Mouse (Mus musculus): ENCODE data around the gene Irs1.

The Irs1 gene

DNA sequence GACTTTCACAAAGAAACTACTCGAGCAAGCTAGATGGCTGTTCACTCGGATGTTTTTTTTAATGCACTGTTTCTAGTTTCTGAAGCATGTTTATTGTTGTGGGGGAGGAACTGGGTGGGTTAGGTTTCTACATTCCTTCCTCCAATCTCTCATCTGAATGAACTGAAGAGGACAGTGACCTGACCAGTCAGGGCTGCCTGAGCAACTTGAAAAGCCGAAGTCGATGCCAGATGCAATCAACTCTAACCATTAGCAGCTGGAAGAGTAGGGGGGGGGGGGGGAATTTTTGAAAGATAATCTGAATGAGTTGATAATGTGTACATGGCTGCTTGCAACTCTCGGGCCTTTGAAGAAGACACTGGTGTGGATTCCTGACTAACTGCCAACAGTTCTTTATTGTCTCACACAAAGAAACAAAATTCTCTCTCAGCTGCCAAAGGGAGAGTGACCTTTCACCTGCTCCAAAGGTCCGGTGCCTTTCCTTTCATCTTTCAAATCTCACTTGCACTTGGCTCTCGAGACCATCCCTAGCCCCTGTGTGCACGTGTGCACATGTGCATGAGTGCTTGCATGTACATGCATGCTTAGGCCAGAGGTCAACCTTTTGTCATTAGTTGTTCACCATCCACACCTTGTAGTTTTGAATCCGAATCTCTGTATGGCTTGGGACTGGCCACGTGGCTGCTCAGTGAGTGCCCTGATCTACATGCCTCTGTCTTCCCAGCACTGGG is 43.8 kb downstream of the Irs1 start:
- DNase-seq = no peak

DNA sequence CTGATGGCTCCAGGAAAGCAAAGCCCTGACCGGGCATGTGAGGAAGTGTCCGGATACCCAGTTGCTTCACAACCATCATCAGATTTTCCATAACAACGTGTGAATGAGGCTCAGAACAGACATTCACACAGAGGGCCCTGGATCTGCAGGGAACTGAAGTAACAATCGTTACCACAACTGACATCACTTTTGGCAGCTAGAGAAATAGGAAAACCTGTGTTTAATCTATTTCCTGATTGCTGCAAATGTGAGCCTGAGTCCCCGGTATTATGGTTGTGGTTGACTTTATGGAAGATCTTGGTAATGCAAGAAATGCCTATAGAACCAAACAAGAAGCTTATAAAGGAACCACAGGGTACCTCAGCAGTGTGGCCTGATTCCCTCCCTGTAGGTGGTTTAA is 46.2 kb downstream of the Irs1 start:
- DNase-seq = no peak

DNA sequence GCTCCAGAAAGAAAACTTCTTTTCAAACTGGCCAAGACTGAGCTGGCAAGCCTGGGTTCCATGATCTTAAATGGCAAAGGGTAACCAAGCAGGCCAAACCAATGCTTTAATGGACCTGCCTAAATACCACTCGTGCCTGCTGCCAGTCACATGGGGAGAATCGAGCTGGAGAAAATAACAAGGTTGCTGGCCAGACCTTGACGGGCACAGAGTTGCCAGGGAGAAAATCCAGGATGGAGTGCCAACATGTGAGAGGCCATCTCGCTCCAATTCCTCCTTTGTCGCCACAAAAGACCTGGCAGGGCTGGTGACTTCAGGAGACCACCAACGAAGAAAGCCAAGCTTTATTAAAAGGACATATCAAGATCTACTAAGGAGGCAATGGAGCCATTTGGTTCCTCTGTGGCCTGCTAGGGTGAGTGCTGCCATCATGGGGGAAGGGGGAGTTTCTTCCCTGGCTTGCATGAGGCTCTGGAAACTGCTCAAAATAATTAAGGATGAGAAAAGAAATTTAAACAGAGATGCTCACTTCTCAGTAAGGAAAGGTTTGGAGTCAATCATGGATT is 47.9 kb downstream of the Irs1 start:
- peak; percentile 59 to 68 for DNase-seq

DNA sequence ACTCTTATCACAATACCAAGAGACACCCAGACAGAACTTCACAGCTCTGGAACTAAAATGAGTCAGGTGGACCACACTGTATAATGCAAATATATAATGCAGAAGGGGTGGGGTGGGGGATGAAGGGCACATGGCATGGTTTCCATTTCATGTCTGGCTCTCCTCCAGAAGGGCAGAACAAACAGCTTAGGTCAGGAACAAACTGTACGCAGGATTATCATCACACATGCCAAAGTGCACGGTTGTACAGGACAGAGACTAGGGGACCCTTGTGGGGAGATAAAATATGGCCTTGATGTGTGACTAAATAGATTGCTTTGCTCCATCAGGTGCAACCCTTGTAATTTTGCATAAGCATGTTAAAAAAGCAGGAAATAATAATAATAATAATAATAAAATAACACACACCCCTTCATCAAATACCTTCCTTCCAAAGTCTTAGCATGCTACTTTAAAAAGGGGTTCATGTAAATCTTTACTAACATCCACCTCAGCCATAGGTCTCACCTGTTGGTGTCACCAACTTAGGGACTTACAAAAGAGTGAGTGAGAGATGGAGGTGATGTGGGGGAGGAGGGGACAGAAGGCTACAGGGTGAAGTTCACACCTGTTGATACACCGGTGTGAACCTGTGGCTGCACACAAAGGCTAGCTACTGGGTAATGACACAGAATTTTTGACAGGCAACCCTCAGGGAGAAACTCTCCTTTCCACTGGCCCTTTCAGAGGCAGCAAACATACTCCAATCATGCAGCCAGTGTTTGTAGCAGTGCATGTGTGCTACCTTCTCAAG is 51.6 kb downstream of the Irs1 start:
- no peak for DNase-seq

DNA sequence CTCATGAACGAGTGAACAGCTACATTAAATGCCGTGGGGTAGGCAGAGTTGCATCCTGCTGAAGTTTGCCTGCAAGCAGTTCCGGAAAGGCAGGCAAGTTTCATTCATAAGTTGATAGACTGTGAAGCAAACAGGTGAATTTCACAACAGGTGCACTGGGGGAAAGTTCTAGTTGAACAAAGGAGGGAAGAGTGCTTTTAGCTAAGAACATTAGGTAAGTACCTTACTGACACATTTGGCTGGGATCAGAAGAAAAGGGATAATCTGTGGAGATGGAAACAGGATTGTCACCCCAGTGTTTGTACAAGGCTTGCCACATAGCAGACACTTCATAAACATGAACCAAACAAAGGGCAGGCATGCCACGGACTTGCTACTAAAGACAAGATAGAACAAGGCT is 53.0 kb downstream of the Irs1 start:
- DNase-seq = no peak

DNA sequence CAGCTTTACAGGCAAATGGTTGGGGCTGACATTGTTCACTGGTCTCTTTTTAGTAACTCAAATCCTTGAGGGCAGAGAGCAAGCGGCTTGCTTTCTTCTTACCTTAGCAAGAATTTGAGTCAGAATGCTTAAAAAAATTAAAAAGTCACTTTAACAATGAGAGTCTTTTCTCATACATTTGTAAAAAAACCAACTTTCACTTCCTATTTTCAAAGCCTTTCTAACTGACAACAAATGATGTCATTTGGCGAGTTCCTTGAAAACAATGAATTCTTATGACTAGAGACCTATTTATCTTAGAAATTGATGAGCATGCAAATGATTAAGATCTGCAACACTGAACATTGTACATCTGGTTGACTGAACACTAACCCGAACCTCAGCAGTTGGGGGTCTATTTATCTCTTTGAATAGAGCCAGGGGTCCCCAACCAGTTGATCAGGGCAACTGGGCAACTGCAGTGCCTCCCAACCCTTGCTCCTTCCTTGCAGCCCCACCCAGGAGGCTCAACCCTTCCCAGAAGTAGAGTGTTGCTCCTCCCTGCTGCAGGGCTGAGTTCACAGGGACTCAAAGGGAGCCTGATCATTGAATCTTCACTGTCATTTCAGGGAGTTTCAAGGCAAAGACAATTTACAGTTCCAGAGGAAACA is 55.6 kb downstream of the Irs1 start:
- DNase-seq = no peak

DNA sequence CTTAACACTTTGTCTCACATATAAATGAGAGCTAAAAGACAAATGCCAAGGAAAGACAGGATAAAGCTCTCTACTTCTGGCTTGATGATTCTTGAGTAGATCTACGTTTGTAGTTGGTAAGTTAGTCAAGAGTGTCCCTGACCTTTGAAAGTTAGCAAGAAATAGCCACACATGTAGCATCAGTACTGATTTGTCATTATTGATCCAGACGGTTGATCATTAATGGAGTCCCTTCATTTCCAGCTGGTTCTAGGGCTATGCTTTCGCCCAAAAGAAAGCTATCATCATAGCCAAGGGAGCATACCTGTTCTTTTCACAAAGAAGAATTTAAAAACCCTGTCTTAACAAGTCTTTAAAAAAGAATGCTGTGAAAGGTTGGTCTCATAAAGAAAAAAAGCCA is 56.6 kb downstream of the Irs1 start:
- DNase-seq = no peak

DNA sequence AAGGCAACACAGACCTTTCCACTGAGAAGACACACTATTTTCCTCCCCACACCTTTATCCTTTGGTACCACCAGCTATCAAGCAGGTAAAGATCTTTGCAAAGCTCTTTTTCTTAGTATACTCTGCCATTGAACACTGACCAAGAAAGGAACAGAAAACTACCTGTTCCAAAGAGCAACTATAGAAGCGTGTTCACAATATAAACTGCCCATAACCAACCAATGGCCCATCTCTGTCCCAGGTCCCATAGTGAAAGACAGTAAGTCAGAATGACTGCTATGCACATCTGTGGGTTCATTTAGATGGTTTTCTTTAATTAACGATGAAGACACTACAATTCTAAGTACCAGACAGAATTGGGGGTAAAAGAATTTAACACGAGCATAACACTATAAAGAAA is 58.4 kb downstream of the Irs1 start, which contains the start of gene Gm9747:
TSS of gene Gm9747 (plus strand) at position 301 of the 400 bp plus-strand sequence.
- DNase-seq = no peak

DNA sequence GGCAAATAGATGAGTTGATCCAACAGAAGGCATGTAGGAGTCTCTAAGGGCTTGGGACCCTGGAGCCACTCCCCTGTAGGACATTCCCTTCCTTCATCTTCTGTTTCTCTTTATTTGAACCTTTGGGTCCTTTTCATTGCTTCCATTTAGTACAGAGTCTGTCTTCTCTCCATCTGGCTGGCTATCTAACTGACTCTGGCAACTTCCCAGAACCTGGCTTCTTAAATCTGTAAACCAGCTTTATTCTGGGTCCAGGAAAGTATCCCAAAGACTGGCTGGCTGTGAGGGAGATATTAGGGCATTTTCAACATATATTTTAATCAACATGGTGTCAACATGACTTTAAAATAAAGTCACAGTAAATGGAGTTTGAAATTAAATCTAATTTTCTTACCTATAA is 62.4 kb downstream of the Irs1 start:
- DNase-seq = peak; percentile 35

DNA sequence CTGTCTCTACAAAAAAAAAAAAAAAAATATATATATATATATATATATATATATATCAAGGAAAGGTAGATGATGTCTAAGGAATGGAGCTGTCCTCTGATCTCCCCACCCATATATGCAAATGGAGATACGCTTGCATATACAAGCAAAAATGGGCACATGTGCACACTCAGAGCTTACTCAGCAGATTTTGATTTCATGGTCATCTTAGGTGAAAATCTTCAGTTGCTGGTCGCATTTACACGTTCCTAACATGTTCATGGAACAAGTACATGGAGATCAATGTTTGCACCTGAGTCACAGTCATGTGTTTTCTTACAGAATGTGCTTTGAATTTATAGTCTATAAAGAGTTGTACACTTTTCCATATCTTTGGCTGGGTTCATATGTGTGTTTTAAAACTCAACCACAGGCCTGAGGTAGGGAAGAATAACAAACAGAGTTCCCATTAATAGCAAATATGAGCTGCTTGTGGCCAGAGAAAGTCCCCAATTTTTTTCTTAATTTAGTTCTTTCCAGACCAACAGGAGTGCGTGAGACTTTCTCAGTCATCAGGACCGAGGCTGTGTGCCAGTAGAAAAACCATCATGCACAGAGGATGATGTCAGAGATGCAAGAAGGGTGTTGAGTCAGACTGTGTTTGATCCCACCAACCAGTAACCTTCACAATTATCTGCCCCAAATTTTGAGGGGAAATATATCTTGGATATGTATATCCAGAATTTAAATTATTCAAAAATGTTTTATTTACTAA is 68.0 kb downstream of the Irs1 start:
- DNase-seq = no peak

DNA sequence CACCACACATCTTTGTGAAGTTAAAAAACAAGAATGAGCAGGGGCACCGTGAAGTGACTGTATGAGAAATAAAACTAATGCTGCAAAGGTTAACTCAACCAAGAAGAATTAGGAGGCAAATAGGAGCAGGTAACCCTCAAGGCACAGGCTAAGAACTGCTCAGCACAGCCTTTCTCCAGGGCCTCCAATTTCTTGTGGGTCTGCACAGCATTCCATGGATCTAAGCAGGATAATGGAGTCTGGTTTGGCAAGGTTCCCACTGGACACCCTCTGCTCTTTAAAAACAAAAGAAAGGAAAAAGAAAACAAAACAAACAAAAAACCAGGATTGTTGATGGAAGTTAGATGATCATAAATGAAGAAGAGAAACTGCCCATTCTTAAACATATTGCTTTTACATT is 69.8 kb downstream of the Irs1 start:
- DNase-seq = no peak

DNA sequence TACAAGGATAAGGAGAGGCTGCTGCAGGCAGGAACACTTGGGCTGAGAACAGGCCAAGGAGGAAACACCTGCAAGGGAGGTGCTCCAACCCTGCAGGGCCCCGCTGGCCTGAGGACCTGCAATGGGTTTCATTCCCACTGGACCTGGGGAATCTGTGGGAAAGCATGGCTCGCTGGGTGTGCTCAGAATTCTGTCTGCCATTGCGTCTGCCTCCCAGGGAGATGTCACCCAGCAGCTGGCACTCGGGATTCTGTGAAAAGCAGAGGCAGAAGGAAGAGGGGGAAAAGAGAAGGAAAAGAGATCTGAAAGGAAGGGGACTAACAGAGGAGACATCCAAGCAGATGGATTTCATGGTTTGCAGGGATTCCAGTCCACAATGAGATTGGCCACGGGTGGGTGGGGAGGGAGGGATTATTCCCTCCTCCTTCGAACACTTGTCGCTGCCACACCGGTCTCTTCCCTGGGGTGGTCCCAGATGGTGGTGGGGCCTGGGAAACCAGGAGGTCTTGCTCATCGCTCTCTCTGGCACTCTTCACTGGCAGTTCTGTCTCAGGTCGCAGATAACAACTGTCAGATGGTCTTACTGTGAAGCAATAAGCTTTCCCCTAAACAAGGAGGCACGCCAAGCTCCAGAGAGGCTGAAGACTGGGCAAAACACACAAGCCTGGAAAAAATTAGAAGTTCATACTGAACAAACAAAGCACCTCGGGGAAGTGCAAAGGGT is 70.4 kb downstream of the Irs1 start:
- DNase-seq = no peak

DNA sequence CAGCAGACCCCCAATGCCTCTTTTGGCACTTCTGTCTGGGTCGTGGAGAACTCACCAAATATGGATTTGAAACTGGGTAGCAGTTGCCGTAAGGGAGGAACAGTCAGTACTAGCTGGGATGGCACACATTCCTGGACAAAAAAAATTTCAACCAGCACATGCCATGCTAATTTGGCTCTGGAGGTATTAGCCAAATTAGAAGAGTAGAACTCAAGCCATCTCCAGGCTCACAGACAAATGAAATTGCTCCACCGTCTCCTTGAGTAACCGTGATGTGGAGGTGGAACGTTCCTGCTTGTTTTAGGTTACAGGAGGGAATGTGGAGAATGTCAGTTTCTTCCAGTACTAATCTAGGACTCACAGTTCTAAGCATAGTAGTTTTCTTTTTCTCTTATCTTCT is 83.7 kb downstream of the Irs1 start:
- no peak for DNase-seq

DNA sequence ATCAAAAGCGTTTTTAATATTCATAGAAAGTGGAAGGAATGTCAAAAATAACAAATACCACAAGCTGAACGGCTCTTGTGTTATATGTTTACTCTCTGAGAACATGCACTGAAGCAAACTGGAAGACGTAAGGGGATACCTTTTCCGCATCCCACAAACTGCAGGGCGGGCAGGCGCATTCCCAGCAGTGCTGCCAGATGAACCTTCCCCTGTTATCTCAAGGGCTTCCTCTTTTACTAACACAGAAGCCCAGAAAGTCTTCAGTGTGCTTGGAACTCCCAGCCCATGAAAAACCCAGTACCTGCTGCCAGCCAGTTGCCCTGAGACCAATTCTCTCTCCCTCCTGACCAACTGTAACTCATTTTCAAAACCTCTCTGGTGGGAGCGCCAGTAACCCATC is 90.6 kb downstream of the Irs1 start:
- DNase-seq = no peak

DNA sequence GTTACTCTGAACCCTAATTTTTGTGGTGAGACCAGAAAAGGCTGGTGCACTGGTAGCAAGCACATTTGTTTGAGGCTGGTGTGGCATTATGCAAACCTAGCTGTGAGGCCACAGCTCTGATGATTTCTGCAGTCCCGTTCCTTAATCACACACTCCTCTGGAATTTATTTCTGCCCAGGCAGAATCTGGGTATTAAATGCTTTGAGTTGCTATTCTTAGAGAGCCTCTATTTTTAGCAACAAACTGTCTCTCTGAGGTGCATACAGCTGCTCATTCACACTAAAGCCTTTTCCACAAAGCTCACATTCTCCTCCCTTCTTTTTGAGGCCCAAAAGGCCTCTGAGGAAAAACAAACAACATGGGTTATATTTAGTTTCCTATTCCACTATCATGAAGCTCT is 91.3 kb downstream of the Irs1 start:
- no peak for DNase-seq

DNA sequence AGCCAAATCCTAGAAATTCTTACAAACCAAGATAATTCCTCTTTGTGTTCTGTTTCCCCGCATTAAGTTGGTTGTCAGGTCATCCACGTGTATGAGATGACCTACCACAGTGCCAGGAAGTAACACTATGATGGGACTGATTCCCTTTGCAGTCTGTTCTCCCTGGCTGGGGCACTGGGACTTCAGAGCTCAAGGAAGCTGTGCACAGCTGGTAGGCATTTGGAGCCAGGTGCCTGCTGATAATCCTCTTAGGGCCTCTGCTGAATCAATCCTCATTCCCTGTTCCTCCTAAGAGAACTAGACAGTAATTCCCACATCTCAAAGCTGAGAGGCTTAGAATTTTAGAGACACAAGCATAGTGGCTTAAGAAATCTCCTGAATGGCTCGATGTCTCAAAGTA is 99.6 kb downstream of the Irs1 start:
- no peak for DNase-seq

DNA sequence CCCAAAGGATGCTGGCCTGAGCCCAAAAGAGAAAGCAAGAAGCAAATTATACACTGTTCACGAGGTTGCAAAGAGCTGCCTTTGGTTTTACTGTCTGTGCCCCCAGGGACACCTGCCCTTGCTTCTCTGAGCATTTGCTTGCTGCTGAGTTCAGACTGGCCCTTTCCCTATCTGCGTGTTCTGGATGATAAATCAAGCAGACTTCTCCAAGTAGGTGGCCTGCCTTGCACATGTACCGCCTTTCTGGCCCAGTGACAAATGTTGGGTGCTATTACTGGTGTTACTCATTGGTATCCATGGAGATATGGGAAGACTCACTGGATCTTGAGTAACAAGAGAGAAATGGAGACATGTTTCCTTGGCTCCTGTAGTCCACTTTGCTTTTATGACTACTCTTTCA is 101.7 kb downstream of the Irs1 start:
- DNase-seq = peak in 1 of 2 experiments; percentile 3

DNA sequence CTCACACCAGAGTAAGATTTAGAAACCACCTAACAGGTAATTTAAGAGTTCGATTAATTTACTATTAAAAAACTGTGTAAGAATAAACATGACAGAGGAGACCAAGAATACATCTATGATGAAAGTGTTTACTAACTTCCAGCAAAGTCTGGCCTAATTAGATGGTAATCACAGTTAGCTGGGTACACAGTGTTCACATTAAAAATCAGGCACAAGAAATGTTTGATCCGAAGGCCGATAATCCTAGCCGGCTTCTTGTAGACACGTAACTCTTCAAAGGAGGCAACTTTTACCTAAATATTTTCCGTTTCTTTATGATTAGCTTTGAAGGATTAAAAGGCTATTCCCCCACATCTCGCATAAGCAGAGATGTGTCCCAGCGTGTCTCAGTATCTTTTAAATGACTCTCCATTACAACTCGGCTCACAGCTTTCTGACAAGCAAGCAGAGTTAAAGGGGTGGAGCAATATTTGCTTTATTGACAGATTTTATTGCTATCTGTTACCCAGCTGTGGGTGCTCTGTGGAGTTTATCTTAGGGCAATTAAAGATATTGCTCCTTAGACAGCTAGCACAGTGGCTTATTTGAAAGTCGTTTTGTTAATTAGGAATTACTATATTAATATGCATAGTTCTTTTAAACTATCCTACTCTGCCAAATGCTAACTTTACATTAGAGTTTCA is 102.5 kb downstream of the Irs1 start:
- no peak for DNase-seq

DNA sequence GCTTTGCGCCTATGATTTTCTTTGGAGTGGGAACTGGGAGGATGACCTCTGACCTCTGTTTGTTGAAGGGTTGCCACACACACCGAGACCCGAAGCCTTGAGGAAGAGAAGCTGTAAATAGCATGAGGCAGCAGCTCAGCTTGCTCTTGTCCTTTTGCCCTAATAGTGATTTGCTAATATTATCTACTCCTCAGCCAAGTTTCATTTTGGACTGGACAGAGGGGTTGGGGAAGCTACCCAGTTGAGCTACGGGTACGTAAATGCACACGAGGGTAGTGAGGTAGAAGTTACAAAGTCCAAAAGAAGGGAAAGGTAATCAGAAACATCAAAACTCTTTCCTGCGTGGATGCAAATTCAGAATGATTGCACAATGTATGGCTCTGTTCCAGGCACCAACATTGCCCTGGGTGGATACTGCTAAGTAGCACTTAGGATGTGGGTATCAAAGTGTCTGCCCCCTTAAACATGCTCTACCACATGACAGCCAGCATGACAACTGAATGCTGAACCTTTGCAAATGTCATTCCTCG is 107.2 kb downstream of the Irs1 start:
- DNase-seq = no peak
